Mouse (Mus musculus): ENCODE data around the gene Kcna7. TPM values are rescaled to one million over a fixed set of nuclear protein-coding genes. Genes with fewer than 3 reads are reported as not detected.
"Not testable (repeated sequence)": the region's sequence is repeated elsewhere in the genome, so short reads cannot be mapped to it uniquely, and the experiment has no call there.

Kcna7 gene
- polyA plus RNA-seq (2015; fragmentation: Nextera tagmentation; extraction: Ambion mirVana), result 0.14 and 0.34 TPM in 2 replicates

GRCm38 (mm10) chr7:45405091-45406075 lies at the start of gene Kcna7:
Gene Kcna7, plus strand, starts transcription at chr7:45405653.
- peak; percentile 50 for DNase-seq (ENCODE audit: low spot score)

GRCm38 (mm10) chr7:45356087-45356486 lies 49.4 kb upstream of the Kcna7 start:
- no peak for DNase-seq (ENCODE audit: low spot score)

GRCm38 (mm10) chr7:45359081-45359480 lies 46.4 kb upstream of the Kcna7 start:
- DNase-seq (ENCODE audit: low spot score), result not testable (repeated sequence)

GRCm38 (mm10) chr7:45360404-45361125 lies 44.9 kb upstream of the Kcna7 start:
- no peak for DNase-seq (ENCODE audit: low spot score)

- DNase-seq (ENCODE audit: low spot score), result peak; percentile 74
Measured at GRCm38 (mm10) chr7:45361243-45361804, 44.1 kb upstream of the Kcna7 start.

- DNase-seq (ENCODE audit: low spot score), result peak; percentile 65
Measured at GRCm38 (mm10) chr7:45362801-45363200, 42.7 kb upstream of the Kcna7 start.

- DNase-seq (ENCODE audit: low spot score), result no peak
Measured at GRCm38 (mm10) chr7:45363983-45364382, 41.5 kb upstream of the Kcna7 start.

GRCm38 (mm10) chr7:45365742-45366651 lies 39.5 kb upstream of the Kcna7 start:
- DNase-seq (ENCODE audit: low spot score), result no peak

GRCm38 (mm10) chr7:45366652-45367019 lies 38.8 kb upstream of the Kcna7 start, which contains the start of gene Ppfia3:
Gene Ppfia3, minus strand, starts transcription at chr7:45367019.
- peak; percentile 40 for DNase-seq (ENCODE audit: low spot score)

- peak; percentile 96 for DNase-seq (ENCODE audit: low spot score)
Measured at GRCm38 (mm10) chr7:45367020-45367880, 38.2 kb upstream of the Kcna7 start.

GRCm38 (mm10) chr7:45368178-45368577 lies 37.3 kb upstream of the Kcna7 start:
- DNase-seq (ENCODE audit: low spot score), result no peak

GRCm38 (mm10) chr7:45369022-45369745 lies 36.3 kb upstream of the Kcna7 start:
- no peak for DNase-seq (ENCODE audit: low spot score)

- no peak for DNase-seq (ENCODE audit: low spot score)
Measured at GRCm38 (mm10) chr7:45369836-45370474, 35.5 kb upstream of the Kcna7 start.

- DNase-seq (ENCODE audit: low spot score), result peak; percentile 93
Measured at GRCm38 (mm10) chr7:45370475-45371311, 34.8 kb upstream of the Kcna7 start, which contains the start of gene Lin7b. Gene Lin7b, minus strand, starts transcription at chr7:45370583.

GRCm38 (mm10) chr7:45372371-45372770 lies 33.1 kb upstream of the Kcna7 start:
- no peak for DNase-seq (ENCODE audit: low spot score)

GRCm38 (mm10) chr7:45374620-45375019 lies 30.8 kb upstream of the Kcna7 start:
- DNase-seq (ENCODE audit: low spot score), result no peak

- no peak for DNase-seq (ENCODE audit: low spot score)
Measured at GRCm38 (mm10) chr7:45376057-45376456, 29.4 kb upstream of the Kcna7 start.
